Mouse (Mus musculus) left cerebral cortex, adult 6 months (tissue): ENCODE results near the gene Adh6a. TPM values are rescaled to one million over a fixed set of nuclear protein-coding genes. Genes with fewer than 3 reads are reported as not detected.

Experiments
- long read RNA-seq, 2 experiments: library from polyadenylated mRNA; unstranded; transcript quantifications; one replicate each; pipeline ENCODE4 v2.0.0; 2019 to 2020
- polyA plus RNA-seq: library from polyadenylated mRNA; unstranded; fragments of <200 nt; fragmentation: Nextera tagmentation; gene quantifications from 2 replicates; pipeline ENCODE4 v1.2.3, GENCODE M21; 2021

The Adh6a gene
- not detected in 2 replicates for polyA plus RNA-seq
- long read RNA-seq, experiment 1 = 0 reads
- long read RNA-seq, experiment 2 = 0 reads

DNA sequence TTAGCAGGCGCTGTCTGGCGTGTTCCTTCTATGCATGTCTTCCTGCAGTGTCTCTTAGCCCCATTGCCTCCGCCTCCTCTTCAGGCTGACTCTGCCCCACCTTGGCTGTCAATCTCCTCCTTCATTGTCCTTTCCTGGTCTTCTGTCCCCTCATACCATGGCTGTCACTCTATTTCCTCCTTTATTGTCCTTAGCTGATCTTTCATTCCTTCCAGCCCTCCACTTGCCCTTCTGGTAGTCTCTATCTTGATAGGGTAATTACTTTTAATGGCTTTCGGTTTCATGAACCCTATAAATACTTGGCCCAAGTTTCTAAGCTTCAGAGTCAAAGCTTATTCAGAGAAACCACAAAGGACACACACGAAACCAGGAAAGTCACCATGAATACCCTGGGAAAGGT lies at the start of gene Adh6a:
Gene Adh6a (plus strand): TSS at position 322 of the 400 bp plus-strand sequence.

DNA sequence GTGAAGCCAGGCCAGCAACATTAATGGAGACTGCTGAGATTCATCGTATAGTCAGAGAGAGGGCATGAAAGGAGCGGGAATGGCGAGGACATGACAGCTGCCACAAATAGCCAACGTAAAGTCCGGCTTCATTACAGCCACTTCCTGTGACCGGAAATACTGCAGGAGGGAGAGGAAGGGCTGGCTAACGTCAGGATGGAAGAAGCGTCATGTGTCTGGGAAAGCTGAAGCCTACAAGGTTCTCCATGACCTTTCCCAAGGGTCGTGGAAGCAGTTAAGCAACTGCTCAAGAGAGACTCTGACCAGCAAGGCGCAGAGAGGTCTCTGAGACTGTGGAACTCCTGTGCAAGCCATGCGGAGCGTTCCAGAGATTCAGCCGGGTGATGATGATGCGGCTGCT lies 28.4 kb downstream of the Adh6a start, which contains the start of gene Adh6b:
Gene Adh6b (plus strand): TSS at position 305 of the 400 bp plus-strand sequence.

Other genes starting within 250 kb of the Adh6a start
- 0.22 and 0.30 TPM in 2 replicates for gene 1110002E22Rik, start 248.2 kb upstream of the Adh6a start, polyA plus RNA-seq
- gene Gm5105, start 245.9 kb upstream of the Adh6a start, polyA plus RNA-seq = 0.14 and 0.23 TPM in 2 replicates
- gene Trmt10a, start 169.8 kb upstream of the Adh6a start, polyA plus RNA-seq = 9.1 and 10.1 TPM in 2 replicates
- gene Mttp, start 168.3 kb upstream of the Adh6a start, polyA plus RNA-seq = 4.1 and 4.4 TPM in 2 replicates
- not detected in 2 replicates for gene 4930579F01Rik, start 119.5 kb upstream of the Adh6a start, polyA plus RNA-seq
- 0.06 TPM in 1 of 2 replicates, not detected in the other for gene Adh7, start 95.5 kb upstream of the Adh6a start, polyA plus RNA-seq
- 0.44 and 0.72 TPM in 2 replicates for gene Adh1, start 52.3 kb upstream of the Adh6a start, polyA plus RNA-seq
- not detected in 2 replicates for gene Adh6b, start 28.5 kb downstream of the Adh6a start, polyA plus RNA-seq
- gene Adh4, start 102.2 kb downstream of the Adh6a start, polyA plus RNA-seq = not detected in 2 replicates
- 85.1 and 101 TPM in 2 replicates for gene Adh5, start 129.8 kb downstream of the Adh6a start, polyA plus RNA-seq
- gene Metap1, start 176.2 kb downstream of the Adh6a start, polyA plus RNA-seq = 19.8 and 21.6 TPM in 2 replicates
- gene Eif4e, start 212.9 kb downstream of the Adh6a start, polyA plus RNA-seq = 120 and 173 TPM in 2 replicates